Mouse (Mus musculus) kidney, embryonic 15.5 days (tissue): ENCODE measurements around the gene Dnm3. TPM values are rescaled to one million over a fixed set of nuclear protein-coding genes. Genes with fewer than 3 reads are reported as not detected.
A peak's percentile ranks its signal among the peaks of the same experiment; 100 is the strongest.

ENCODE experiments used
- ATAC-seq: fragments of 200-750 bp; cut with Nextera tagmentation; replicated peaks from 2 replicates; pipeline ENCODE4 v1.8.0; 2017; ENCODE audit warnings: moderate TSS enrichment; ENCODE audit not compliant: low FRiP score
- H3K27ac ChIP-seq: fragments of 300-500 bp; sonication (generic); 2 replicates; pipeline ENCODE4 v1.5.1; 2015; ENCODE audit warnings: mild to moderate bottlenecking, inconsistent platforms
- H3K27me3 ChIP-seq: fragments of 300-500 bp; sonication (generic); 2 replicates; pipeline ENCODE4 v1.6.1; 2015; ENCODE audit warnings: inconsistent platforms
- H3K36me3 ChIP-seq: fragments of 300-500 bp; sonication (generic); 2 replicates; pipeline ENCODE4 v1.6.1; 2015; ENCODE audit warnings: inconsistent platforms
- H3K4me1 ChIP-seq: fragments of 300-500 bp; sonication (generic); 2 replicates; pipeline ENCODE4 v1.6.1; 2015; ENCODE audit warnings: inconsistent platforms
- H3K4me2 ChIP-seq: fragments of 300-500 bp; sonication (generic); 2 replicates; pipeline ENCODE4 v1.6.1; 2015; ENCODE audit warnings: moderate library complexity, mild to moderate bottlenecking, inconsistent platforms
- H3K4me3 ChIP-seq: fragments of 300-500 bp; sonication (generic); replicated peaks from 2 replicates; pipeline ENCODE4 v1.5.1; 2015; ENCODE audit warnings: mild to moderate bottlenecking, inconsistent platforms
- H3K9ac ChIP-seq: fragments of 300-500 bp; sonication (generic); 2 replicates; pipeline ENCODE4 v1.6.1; 2015; ENCODE audit warnings: mild to moderate bottlenecking, inconsistent platforms
- H3K9me3 ChIP-seq: fragments of 300-500 bp; sonication (generic); replicated peaks from 2 replicates; pipeline ENCODE4 v1.6.1; 2016; ENCODE audit warnings: inconsistent platforms
- WGBS: fragments of 180-500 bp; shearing (Covaris S2); methylation state at CpG from one replicate; pipeline ENCODE4 v1.1.7; 2015; ENCODE audit warnings: mixed read lengths; 5-methylcytosine and 5-hydroxymethylcytosine counted together
- polyA plus RNA-seq: library from polyadenylated mRNA; unstranded; fragments of >200 nt; fragmentation: Nextera tagmentation; extraction: Ambion mirVana; gene quantifications from 2 replicates; pipeline ENCODE4 v1.2.1, GENCODE M21; 2015

Dnm3 gene
- polyA plus RNA-seq, 1 experiment from 2014 or later: 7.6 TPM

- no peaks in the 10 kb centered on the region for H3K27me3 ChIP-seq
- 0 out of 2 replicates have a peak, but pooled peaks have one; percentile 11 for ATAC-seq
- H3K9ac ChIP-seq: no peak overlapping the region
- no peaks in the 10 kb centered on the region for H3K9me3 ChIP-seq
- H3K27ac ChIP-seq: no peak overlapping the region
- no peaks in the 10 kb centered on the region for H3K36me3 ChIP-seq
- no peak overlapping the region for H3K4me3 ChIP-seq
- peaks cover 41% of the 10 kb centered on the region for H3K4me1 ChIP-seq
- WGBS: 76% methylated on average over 16 of the region's 16 CpGs
- H3K4me2 ChIP-seq: no peak overlapping the region
Measured at GRCm38 (mm10) chr1:162011523-162012245, 466.1 kb downstream of the Dnm3 start.

GRCm38 (mm10) chr1:162009086-162009485 is 468.7 kb downstream of the Dnm3 start:
- H3K36me3 ChIP-seq: no peaks in the 10 kb centered on the region
- H3K4me3 ChIP-seq: no peak overlapping the region
- H3K27ac ChIP-seq: peak overlapping the region; percentile 82
- H3K9ac ChIP-seq: no peak overlapping the region
- 29% methylated on average over 8 of the region's 8 CpGs for WGBS
- no peak overlapping the region for H3K4me2 ChIP-seq
- H3K9me3 ChIP-seq: no peaks in the 10 kb centered on the region
- peaks cover 37% of the 10 kb centered on the region for H3K4me1 ChIP-seq
- no peaks in the 10 kb centered on the region for H3K27me3 ChIP-seq
- no peak for ATAC-seq

- peak overlapping the region; percentile 82 for H3K27ac ChIP-seq
- H3K36me3 ChIP-seq: no peaks in the 10 kb centered on the region
- 21% methylated on average over 8 of the region's 8 CpGs for WGBS
- H3K4me3 ChIP-seq: no peak overlapping the region
- no peaks in the 10 kb centered on the region for H3K9me3 ChIP-seq
- no peak overlapping the region for H3K9ac ChIP-seq
- ATAC-seq: no peak
- no peak overlapping the region for H3K4me2 ChIP-seq
- peaks cover 40% of the 10 kb centered on the region for H3K4me1 ChIP-seq
- no peaks in the 10 kb centered on the region for H3K27me3 ChIP-seq
Measured at GRCm38 (mm10) chr1:162008631-162009067, 469.2 kb downstream of the Dnm3 start.

- Histone ChIP-seq H3K4me2 (no peak overlapping the region), H3K9ac (no peak overlapping the region)
- WGBS: 43% methylated on average over 4 of the region's 4 CpGs
Measured at GRCm38 (mm10) chr1:162008208-162008607, 469.6 kb downstream of the Dnm3 start.

GRCm38 (mm10) chr1:162006109-162006508 is 471.7 kb downstream of the Dnm3 start:
- no peaks in the 10 kb centered on the region for H3K27me3 ChIP-seq
- peaks cover 41% of the 10 kb centered on the region for H3K4me1 ChIP-seq
- no peak for ATAC-seq
- WGBS: 49% methylated on average over 9 of the region's 9 CpGs
- H3K36me3 ChIP-seq: no peaks in the 10 kb centered on the region
- no peaks in the 10 kb centered on the region for H3K9me3 ChIP-seq
- no peak overlapping the region for H3K4me3 ChIP-seq
- H3K27ac ChIP-seq: no peak overlapping the region
- no peak overlapping the region for H3K4me2 ChIP-seq
- no peak overlapping the region for H3K9ac ChIP-seq

More at GRCm38 (mm10) chr1:162008208-162008607, 469.6 kb downstream of the Dnm3 start:
- Histone ChIP-seq H3K9me3 (no peaks in the 10 kb centered on the region), H3K27ac (peak overlapping the region; percentile 82), H3K4me3 (no peak overlapping the region), H3K4me1 (peaks cover 37% of the 10 kb centered on the region), H3K27me3 (no peaks in the 10 kb centered on the region), H3K36me3 (no peaks in the 10 kb centered on the region)
- no peak for ATAC-seq

- peak; percentile 79 for ATAC-seq
- WGBS: 19% methylated on average over 23 of the region's 23 CpGs
- Histone ChIP-seq H3K9ac (peak overlapping the region; percentile 31), H3K4me1 (peaks cover 49% of the 10 kb centered on the region), H3K27ac (peak overlapping the region; percentile 86), H3K36me3 (no peaks in the 10 kb centered on the region), H3K4me2 (peak overlapping the region; percentile 43), H3K4me3 (peak overlapping the region; percentile 7; the same call in 1 of the 2 replicates), H3K27me3 (no peaks in the 10 kb centered on the region), H3K9me3 (no peaks in the 10 kb centered on the region)
Measured at GRCm38 (mm10) chr1:162004821-162005770, 472.7 kb downstream of the Dnm3 start.

GRCm38 (mm10) chr1:162004518-162004780 is 473.4 kb downstream of the Dnm3 start:
- peaks cover 51% of the 10 kb centered on the region for H3K4me1 ChIP-seq
- no peak overlapping the region for H3K4me3 ChIP-seq
- ATAC-seq: no peak
- no peak overlapping the region for H3K9ac ChIP-seq
- H3K36me3 ChIP-seq: no peaks in the 10 kb centered on the region
- 18% methylated on average over 7 of the region's 7 CpGs for WGBS
- H3K27me3 ChIP-seq: no peaks in the 10 kb centered on the region
- H3K9me3 ChIP-seq: no peaks in the 10 kb centered on the region
- peak overlapping the region; percentile 43; the same call in 1 of the 2 replicates for H3K4me2 ChIP-seq
- H3K27ac ChIP-seq: peak overlapping the region; percentile 86

GRCm38 (mm10) chr1:162003729-162004517 is 473.9 kb downstream of the Dnm3 start:
- H3K36me3 ChIP-seq: no peaks in the 10 kb centered on the region
- 60% methylated on average over 14 of the region's 14 CpGs for WGBS
- peak overlapping the region; percentile 86 for H3K27ac ChIP-seq
- peaks cover 50% of the 10 kb centered on the region for H3K4me1 ChIP-seq
- no peak overlapping the region for H3K9ac ChIP-seq
- no peak for ATAC-seq
- H3K4me3 ChIP-seq: no peak overlapping the region
- H3K4me2 ChIP-seq: peak overlapping the region; percentile 43; the same call in 1 of the 2 replicates
- H3K9me3 ChIP-seq: no peaks in the 10 kb centered on the region
- H3K27me3 ChIP-seq: no peaks in the 10 kb centered on the region

GRCm38 (mm10) chr1:162001328-162001727 is 476.5 kb downstream of the Dnm3 start:
- Histone ChIP-seq H3K9ac (no peak overlapping the region), H3K9me3 (no peaks in the 10 kb centered on the region), H3K27me3 (no peaks in the 10 kb centered on the region), H3K27ac (peak overlapping the region; percentile 78), H3K4me1 (peaks cover 42% of the 10 kb centered on the region), H3K36me3 (no peaks in the 10 kb centered on the region), H3K4me3 (no peak overlapping the region), H3K4me2 (no peak overlapping the region)
- ATAC-seq: no peak
- WGBS: 66% methylated on average over 8 of the region's 8 CpGs

GRCm38 (mm10) chr1:161999882-162000371 is 477.9 kb downstream of the Dnm3 start:
- H3K27ac ChIP-seq: peak overlapping the region; percentile 78
- WGBS: 3% methylated on average over 4 of the region's 4 CpGs
- H3K4me1 ChIP-seq: peaks cover 35% of the 10 kb centered on the region
- no peak overlapping the region for H3K9ac ChIP-seq
- no peaks in the 10 kb centered on the region for H3K9me3 ChIP-seq
- ATAC-seq: peak; percentile 44; the same call in 1 of the 2 replicates
- H3K27me3 ChIP-seq: no peaks in the 10 kb centered on the region
- peak overlapping the region; percentile 47 for H3K4me2 ChIP-seq
- H3K4me3 ChIP-seq: no peak overlapping the region
- H3K36me3 ChIP-seq: no peaks in the 10 kb centered on the region

- Histone ChIP-seq H3K9ac (no peak overlapping the region), H3K4me3 (no peak overlapping the region), H3K36me3 (no peaks in the 10 kb centered on the region), H3K9me3 (no peaks in the 10 kb centered on the region), H3K4me1 (peaks cover 29% of the 10 kb centered on the region), H3K4me2 (no peak overlapping the region), H3K27me3 (no peaks in the 10 kb centered on the region), H3K27ac (peak overlapping the region; percentile 49; the same call in 1 of the 2 replicates)
- no peak for ATAC-seq
- WGBS: 34% methylated on average over 5 of the region's 5 CpGs
Measured at GRCm38 (mm10) chr1:161999338-161999737, 478.5 kb downstream of the Dnm3 start.
